Mouse (Mus musculus): ENCODE results near the gene Amph.
A peak's percentile ranks its signal among the peaks of the same experiment; 100 is the strongest.

Amph gene

GRCm38 (mm10) chr13:19150438-19151301 lies 202.7 kb downstream of the Amph start:
- no peak for TF ChIP-seq POU5F1 (IDR thresholded peaks at IDR 0.05; ENCODE audit: borderline replicate concordance, low read length)
- TF ChIP-seq NANOG (IDR thresholded peaks at IDR 0.05; ENCODE audit: borderline replicate concordance, low read length), result no peak
- TF ChIP-seq CTCF (conservative IDR thresholded peaks at IDR 0.05; ENCODE audit: low read length), result no peak
- Histone ChIP-seq H3K27me3 (ENCODE audit: insufficient read depth, low read length) (no peaks in the 10 kb centered on the region), H3K4me3 (replicated peaks; ENCODE audit: low read length) (no peak overlapping the region), H3K4me1 (replicated peaks; ENCODE audit: low read depth, low read length) (no peaks in the 10 kb centered on the region), H3K36me3 (ENCODE audit: insufficient read depth, low read length) (no peaks in the 10 kb centered on the region), H3K9me3 (ENCODE audit: low read length) (no peaks in the 10 kb centered on the region)

GRCm38 (mm10) chr13:19152126-19152525 lies 204.1 kb downstream of the Amph start:
- H3K36me3 ChIP-seq (ENCODE audit: insufficient read depth, low read length), result no peaks in the 10 kb centered on the region
- no peaks in the 10 kb centered on the region for H3K27me3 ChIP-seq (ENCODE audit: insufficient read depth, low read length)
- H3K4me1 ChIP-seq (replicated peaks; ENCODE audit: low read depth, low read length), result no peaks in the 10 kb centered on the region
- H3K4me3 ChIP-seq (replicated peaks; ENCODE audit: low read length), result no peak overlapping the region
- TF ChIP-seq CTCF (conservative IDR thresholded peaks at IDR 0.05; ENCODE audit: low read length), result no peak
- TF ChIP-seq POU5F1 (IDR thresholded peaks at IDR 0.05; ENCODE audit: borderline replicate concordance, low read length), result no peak
- no peak for TF ChIP-seq NANOG (IDR thresholded peaks at IDR 0.05; ENCODE audit: borderline replicate concordance, low read length)
- no peaks in the 10 kb centered on the region for H3K9me3 ChIP-seq (ENCODE audit: low read length)

GRCm38 (mm10) chr13:19158484-19158883 lies 210.5 kb downstream of the Amph start:
- H3K4me3 ChIP-seq (replicated peaks; ENCODE audit: low read length), result no peak overlapping the region
- H3K9me3 ChIP-seq (ENCODE audit: low read length), result no peaks in the 10 kb centered on the region
- TF ChIP-seq POU5F1 (IDR thresholded peaks at IDR 0.05; ENCODE audit: borderline replicate concordance, low read length) (no peak), CTCF (conservative IDR thresholded peaks at IDR 0.05; ENCODE audit: low read length) (peak; percentile 86)
- H3K4me1 ChIP-seq (replicated peaks; ENCODE audit: low read depth, low read length), result no peaks in the 10 kb centered on the region
- H3K27me3 ChIP-seq (ENCODE audit: insufficient read depth, low read length), result no peaks in the 10 kb centered on the region
- H3K36me3 ChIP-seq (ENCODE audit: insufficient read depth, low read length), result no peaks in the 10 kb centered on the region

DNA sequence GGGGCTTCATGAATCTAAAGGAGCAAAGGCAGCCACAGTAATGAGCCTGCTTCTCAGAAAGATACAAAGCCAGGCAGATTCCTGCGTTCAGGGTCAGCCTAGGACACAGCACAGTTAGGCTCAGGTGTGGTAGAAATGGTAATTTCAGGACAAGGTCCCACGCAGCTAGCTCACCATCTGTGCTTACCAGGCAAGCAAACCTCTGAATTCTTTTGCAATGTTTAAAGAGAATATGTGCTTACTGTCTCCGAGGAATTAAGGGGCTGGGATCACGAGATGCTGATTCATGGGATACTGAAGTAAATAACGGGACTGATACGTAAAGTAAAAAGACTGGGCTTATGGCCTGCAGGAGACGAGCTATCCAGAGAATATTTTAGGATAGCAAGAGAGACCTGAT lies 212.6 kb downstream of the Amph start:
- TF ChIP-seq POU5F1 (IDR thresholded peaks at IDR 0.05; ENCODE audit: borderline replicate concordance, low read length) (no peak), NANOG (IDR thresholded peaks at IDR 0.05; ENCODE audit: borderline replicate concordance, low read length) (no peak), CTCF (conservative IDR thresholded peaks at IDR 0.05; ENCODE audit: low read length) (no peak)
- H3K9me3 ChIP-seq (ENCODE audit: low read length), result 0 out of 2 replicates have a peak, but pooled peaks cover 3% of the 10 kb centered on the region
- H3K4me1 ChIP-seq (replicated peaks; ENCODE audit: low read depth, low read length), result no peaks in the 10 kb centered on the region
- H3K27me3 ChIP-seq (ENCODE audit: insufficient read depth, low read length), result no peaks in the 10 kb centered on the region
- no peaks in the 10 kb centered on the region for H3K36me3 ChIP-seq (ENCODE audit: insufficient read depth, low read length)
- no peak overlapping the region for H3K4me3 ChIP-seq (replicated peaks; ENCODE audit: low read length)

DNA sequence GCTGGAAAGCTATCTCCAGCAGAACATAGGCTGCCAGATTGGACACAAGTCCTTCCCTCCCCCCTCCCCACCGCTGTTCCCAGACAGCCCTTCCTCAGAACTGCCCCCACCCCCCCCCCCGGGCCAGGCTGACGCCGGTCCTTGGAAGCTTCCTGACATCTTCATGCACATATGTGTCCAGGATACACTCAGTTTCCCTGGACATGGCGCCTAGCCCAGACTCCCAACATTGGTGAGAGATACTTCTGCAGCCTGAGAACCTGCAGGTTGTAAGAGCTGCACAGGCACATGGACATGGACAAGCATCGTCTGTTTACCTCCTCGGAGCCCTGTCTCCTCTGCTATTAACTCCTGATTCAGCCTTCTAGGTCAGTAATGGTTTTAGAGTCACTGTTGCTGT lies 213.1 kb downstream of the Amph start:
- H3K4me3 ChIP-seq (replicated peaks; ENCODE audit: low read length), result no peak overlapping the region
- TF ChIP-seq CTCF (conservative IDR thresholded peaks at IDR 0.05; ENCODE audit: low read length), result no peak
- no peak for TF ChIP-seq NANOG (IDR thresholded peaks at IDR 0.05; ENCODE audit: borderline replicate concordance, low read length)
- TF ChIP-seq POU5F1 (IDR thresholded peaks at IDR 0.05; ENCODE audit: borderline replicate concordance, low read length), result no peak
- no peaks in the 10 kb centered on the region for H3K4me1 ChIP-seq (replicated peaks; ENCODE audit: low read depth, low read length)
- no peaks in the 10 kb centered on the region for H3K36me3 ChIP-seq (ENCODE audit: insufficient read depth, low read length)
- no peaks in the 10 kb centered on the region for H3K27me3 ChIP-seq (ENCODE audit: insufficient read depth, low read length)
- 0 out of 2 replicates have a peak, but pooled peaks cover 3% of the 10 kb centered on the region for H3K9me3 ChIP-seq (ENCODE audit: low read length)

GRCm38 (mm10) chr13:19162120-19162519 lies 214.1 kb downstream of the Amph start:
- Histone ChIP-seq H3K27me3 (ENCODE audit: insufficient read depth, low read length) (no peaks in the 10 kb centered on the region), H3K4me3 (replicated peaks; ENCODE audit: low read length) (no peak overlapping the region), H3K36me3 (ENCODE audit: insufficient read depth, low read length) (no peaks in the 10 kb centered on the region), H3K9me3 (ENCODE audit: low read length) (peaks cover 3% of the 10 kb centered on the region; the same call in 1 of the 2 replicates), H3K4me1 (replicated peaks; ENCODE audit: low read depth, low read length) (no peaks in the 10 kb centered on the region)
- TF ChIP-seq NANOG (IDR thresholded peaks at IDR 0.05; ENCODE audit: borderline replicate concordance, low read length) (no peak), CTCF (conservative IDR thresholded peaks at IDR 0.05; ENCODE audit: low read length) (no peak), POU5F1 (IDR thresholded peaks at IDR 0.05; ENCODE audit: borderline replicate concordance, low read length) (no peak)

DNA sequence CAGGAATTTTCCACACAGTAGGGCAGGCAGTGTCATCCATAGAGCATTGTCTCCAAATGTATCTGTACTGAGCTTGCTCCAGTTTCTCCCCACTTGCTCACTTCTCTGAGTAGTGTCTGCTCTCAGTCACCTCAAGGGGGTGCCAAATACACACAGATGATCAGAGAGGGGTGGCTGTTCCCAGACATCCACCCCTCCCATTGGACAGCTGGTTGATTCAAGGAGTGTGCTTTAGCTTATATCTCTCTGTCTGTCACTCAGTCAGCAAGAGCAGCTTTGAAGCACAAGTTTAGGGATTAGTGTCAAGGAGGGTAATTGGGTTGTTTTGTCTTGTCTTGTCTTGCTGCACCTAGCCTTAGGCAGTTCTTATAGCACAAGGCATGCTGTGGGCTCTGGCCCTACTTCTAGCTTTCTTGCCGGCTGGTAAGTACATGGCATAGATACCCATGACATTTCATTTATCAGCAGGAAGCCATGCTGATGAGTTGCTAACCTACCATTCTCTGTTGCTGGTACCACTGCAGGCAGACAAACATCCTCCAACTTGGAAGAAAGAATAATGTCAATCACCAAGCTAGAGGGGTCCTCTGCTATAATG lies 229.8 kb downstream of the Amph start:
- Histone ChIP-seq H3K4me3 (replicated peaks; ENCODE audit: low read length) (no peak overlapping the region), H3K27me3 (ENCODE audit: insufficient read depth, low read length) (no peaks in the 10 kb centered on the region), H3K36me3 (ENCODE audit: insufficient read depth, low read length) (no peaks in the 10 kb centered on the region), H3K9me3 (ENCODE audit: low read length) (peaks cover 10% of the 10 kb centered on the region), H3K4me1 (replicated peaks; ENCODE audit: low read depth, low read length) (no peaks in the 10 kb centered on the region)
- 0 out of 2 replicates have a peak, but pooled peaks have one; percentile 5 for TF ChIP-seq CTCF (conservative IDR thresholded peaks at IDR 0.05; ENCODE audit: low read length)
- TF ChIP-seq NANOG (IDR thresholded peaks at IDR 0.05; ENCODE audit: borderline replicate concordance, low read length), result no peak

DNA sequence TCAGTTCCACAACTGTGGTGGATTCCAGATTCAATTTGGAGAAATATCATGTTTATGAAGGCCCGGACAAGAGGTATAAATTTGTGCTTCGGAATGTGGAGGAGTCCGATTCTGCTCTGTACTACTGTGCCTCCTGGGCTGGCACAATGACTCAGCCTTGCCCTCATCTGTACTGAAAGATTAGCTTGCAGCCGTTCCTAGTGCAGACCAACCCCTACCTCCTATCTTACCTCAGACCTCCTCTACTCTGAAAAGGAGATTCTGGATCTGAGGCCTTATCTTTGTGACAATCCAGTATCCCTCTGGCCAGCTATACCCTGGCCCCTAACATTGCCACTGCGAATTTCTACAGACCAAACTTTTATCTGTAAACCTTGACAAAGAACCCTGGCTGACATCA lies 230.3 kb downstream of the Amph start:
- H3K27me3 ChIP-seq (ENCODE audit: insufficient read depth, low read length), result no peaks in the 10 kb centered on the region
- TF ChIP-seq POU5F1 (IDR thresholded peaks at IDR 0.05; ENCODE audit: borderline replicate concordance, low read length) (no peak), CTCF (conservative IDR thresholded peaks at IDR 0.05; ENCODE audit: low read length) (no peak), NANOG (IDR thresholded peaks at IDR 0.05; ENCODE audit: borderline replicate concordance, low read length) (no peak)
- H3K9me3 ChIP-seq (ENCODE audit: low read length), result peaks cover 10% of the 10 kb centered on the region
- H3K36me3 ChIP-seq (ENCODE audit: insufficient read depth, low read length), result no peaks in the 10 kb centered on the region
- H3K4me1 ChIP-seq (replicated peaks; ENCODE audit: low read depth, low read length), result no peaks in the 10 kb centered on the region
- H3K4me3 ChIP-seq (replicated peaks; ENCODE audit: low read length), result no peak overlapping the region

Measured in E14TG2a.4 (cell line).